Mouse (Mus musculus): ENCODE results near the gene Mybpc1. TPM values are rescaled to one million over a fixed set of nuclear protein-coding genes. Genes with fewer than 3 reads are reported as not detected.

Gene Mybpc1
- polyA plus RNA-seq, 1 experiment = not detected

- H3K36me3 ChIP-seq (ENCODE audit: control insufficient read depth, insufficient read depth, low read length) = no peaks in the 10 kb centered on the region
- no peaks in the 10 kb centered on the region for H3K27me3 ChIP-seq (ENCODE audit: control insufficient read depth, insufficient read depth, low read length)
- TF ChIP-seq CTCF (IDR thresholded peaks at IDR 0.05; ENCODE audit: extremely low read depth, insufficient read length, insufficient replicate concordance, low read depth, low read length) = no peak
- no peak for TF ChIP-seq POLR2A (IDR thresholded peaks at IDR 0.05; ENCODE audit: low read depth, low read length)
- H3K4me3 ChIP-seq (ENCODE audit: low read depth, low read length) = no peak overlapping the region
- H3K4me1 ChIP-seq (ENCODE audit: control insufficient read depth, insufficient read depth, insufficient read length, low read length) = no peaks in the 10 kb centered on the region
- no peak overlapping the region for H3K27ac ChIP-seq (ENCODE audit: insufficient read depth, low read depth, low read length)
- WGBS = 73% methylated on average over 5 of the region's 5 CpGs
Measured at GRCm38 (mm10) chr10:88572123-88572522, 32.8 kb downstream of the Mybpc1 start.

DNA sequence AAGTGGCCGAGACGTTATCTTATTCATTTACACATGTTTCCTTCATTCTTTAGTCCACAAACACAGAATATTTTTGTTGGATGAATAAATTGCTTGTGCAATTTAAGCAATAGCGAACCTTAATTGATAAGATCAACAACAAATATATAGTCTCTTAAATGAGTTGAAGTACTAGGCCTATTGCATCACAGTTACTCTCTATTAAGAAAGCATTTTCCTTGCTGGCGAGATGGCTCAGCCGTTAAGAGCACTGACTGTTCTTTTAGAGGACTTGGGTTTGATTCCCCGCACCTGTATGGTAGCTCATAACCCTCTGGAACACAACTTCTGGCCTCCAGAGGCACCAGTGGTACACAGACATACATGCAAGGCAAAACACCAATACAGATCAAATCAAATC, 47.9 kb downstream of the Mybpc1 start:
- no peaks in the 10 kb centered on the region for H3K36me3 ChIP-seq (ENCODE audit: control insufficient read depth, insufficient read depth, low read length)
- H3K4me3 ChIP-seq (ENCODE audit: low read depth, low read length) = no peak overlapping the region
- WGBS = 84% methylated on average over 6 of the region's 6 CpGs
- no peaks in the 10 kb centered on the region for H3K27me3 ChIP-seq (ENCODE audit: control insufficient read depth, insufficient read depth, low read length)
- H3K4me1 ChIP-seq (ENCODE audit: control insufficient read depth, insufficient read depth, insufficient read length, low read length) = no peaks in the 10 kb centered on the region
- TF ChIP-seq POLR2A (IDR thresholded peaks at IDR 0.05; ENCODE audit: low read depth, low read length) (no peak), CTCF (IDR thresholded peaks at IDR 0.05; ENCODE audit: extremely low read depth, insufficient read length, insufficient replicate concordance, low read depth, low read length) (no peak)
- no peak overlapping the region for H3K27ac ChIP-seq (ENCODE audit: insufficient read depth, low read depth, low read length)

- H3K4me1 ChIP-seq (ENCODE audit: control insufficient read depth, insufficient read depth, insufficient read length, low read length) = no peaks in the 10 kb centered on the region
- H3K27ac ChIP-seq (ENCODE audit: insufficient read depth, low read depth, low read length) = no peak overlapping the region
- H3K4me3 ChIP-seq (ENCODE audit: low read depth, low read length) = no peak overlapping the region
- WGBS = 97% methylated on average over 2 of the region's 2 CpGs
- no peaks in the 10 kb centered on the region for H3K27me3 ChIP-seq (ENCODE audit: control insufficient read depth, insufficient read depth, low read length)
- no peak; the same call in 1 of the 2 replicates for TF ChIP-seq CTCF (IDR thresholded peaks at IDR 0.05; ENCODE audit: extremely low read depth, insufficient read length, insufficient replicate concordance, low read depth, low read length)
- no peak for TF ChIP-seq POLR2A (IDR thresholded peaks at IDR 0.05; ENCODE audit: low read depth, low read length)
- no peaks in the 10 kb centered on the region for H3K36me3 ChIP-seq (ENCODE audit: control insufficient read depth, insufficient read depth, low read length)
Measured at GRCm38 (mm10) chr10:88552738-88553137, 52.2 kb downstream of the Mybpc1 start.

DNA sequence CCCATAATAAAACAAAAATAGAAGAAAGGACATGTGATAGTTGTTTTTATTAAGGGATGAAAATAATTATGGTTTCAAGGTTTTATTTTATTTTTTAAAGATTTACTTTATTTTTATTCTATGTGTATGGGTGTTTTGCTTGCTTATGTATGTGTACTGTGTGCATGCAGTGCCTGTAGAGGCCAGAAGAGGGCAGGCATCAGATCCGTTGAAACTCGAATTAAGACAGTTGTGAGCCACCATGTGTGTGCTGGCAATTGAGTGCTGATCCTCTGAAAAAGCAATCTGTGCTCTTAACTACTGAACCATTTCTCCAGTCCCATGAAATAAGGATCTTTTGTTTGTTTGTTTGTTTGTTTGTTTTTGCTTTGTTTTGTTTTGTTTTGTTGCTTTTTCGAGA, 54.7 kb downstream of the Mybpc1 start:
- WGBS = 88% methylated on average over 3 of the region's 3 CpGs
- H3K27ac ChIP-seq (ENCODE audit: insufficient read depth, low read depth, low read length) = no peak overlapping the region
- TF ChIP-seq CTCF (IDR thresholded peaks at IDR 0.05; ENCODE audit: extremely low read depth, insufficient read length, insufficient replicate concordance, low read depth, low read length) (no peak), POLR2A (IDR thresholded peaks at IDR 0.05; ENCODE audit: low read depth, low read length) (no peak)

GRCm38 (mm10) chr10:88547635-88548034, 57.3 kb downstream of the Mybpc1 start:
- Histone ChIP-seq H3K4me3 (ENCODE audit: low read depth, low read length) (no peak overlapping the region), H3K27ac (ENCODE audit: insufficient read depth, low read depth, low read length) (no peak overlapping the region), H3K36me3 (ENCODE audit: control insufficient read depth, insufficient read depth, low read length) (no peaks in the 10 kb centered on the region), H3K4me1 (ENCODE audit: control insufficient read depth, insufficient read depth, insufficient read length, low read length) (no peaks in the 10 kb centered on the region), H3K27me3 (ENCODE audit: control insufficient read depth, insufficient read depth, low read length) (no peaks in the 10 kb centered on the region)
- TF ChIP-seq POLR2A (IDR thresholded peaks at IDR 0.05; ENCODE audit: low read depth, low read length) = no peak
- no peak for TF ChIP-seq CTCF (IDR thresholded peaks at IDR 0.05; ENCODE audit: extremely low read depth, insufficient read length, insufficient replicate concordance, low read depth, low read length)
- 59% methylated on average over 2 of the region's 2 CpGs for WGBS

More for the DNA sequence above, 54.7 kb downstream of the Mybpc1 start:
- Histone ChIP-seq H3K4me1 (ENCODE audit: control insufficient read depth, insufficient read depth, insufficient read length, low read length) (no peaks in the 10 kb centered on the region), H3K36me3 (ENCODE audit: control insufficient read depth, insufficient read depth, low read length) (no peaks in the 10 kb centered on the region), H3K27me3 (ENCODE audit: control insufficient read depth, insufficient read depth, low read length) (no peaks in the 10 kb centered on the region), H3K4me3 (ENCODE audit: low read depth, low read length) (no peak overlapping the region)

DNA sequence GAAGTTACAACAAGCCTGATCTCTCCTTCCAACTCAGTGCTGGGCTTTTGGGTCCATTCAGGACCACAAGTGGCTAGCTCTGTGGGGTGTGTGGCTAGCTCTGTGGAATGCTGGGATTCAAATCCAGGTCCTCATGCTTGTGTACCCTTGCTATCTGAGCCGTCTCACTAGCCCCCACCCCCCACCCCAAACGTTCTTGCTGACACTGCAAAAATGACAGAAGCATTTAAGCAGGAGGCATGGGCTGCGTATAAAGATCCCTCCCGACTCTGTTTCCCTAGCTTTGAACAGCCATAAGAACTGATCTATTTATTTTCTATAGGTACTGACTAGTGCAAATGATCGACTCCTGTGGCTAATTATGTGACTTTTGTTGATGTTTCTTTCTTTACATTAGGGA, 74.3 kb downstream of the Mybpc1 start:
- H3K36me3 ChIP-seq (ENCODE audit: control insufficient read depth, insufficient read depth, low read length) = no peaks in the 10 kb centered on the region
- H3K4me1 ChIP-seq (ENCODE audit: control insufficient read depth, insufficient read depth, insufficient read length, low read length) = no peaks in the 10 kb centered on the region
- 62% methylated on average over 5 of the region's 5 CpGs for WGBS
- H3K27me3 ChIP-seq (ENCODE audit: control insufficient read depth, insufficient read depth, low read length) = no peaks in the 10 kb centered on the region
- no peak overlapping the region for H3K4me3 ChIP-seq (ENCODE audit: low read depth, low read length)
- no peak overlapping the region for H3K27ac ChIP-seq (ENCODE audit: insufficient read depth, low read depth, low read length)
- TF ChIP-seq POLR2A (IDR thresholded peaks at IDR 0.05; ENCODE audit: low read depth, low read length) = no peak
- no peak for TF ChIP-seq CTCF (IDR thresholded peaks at IDR 0.05; ENCODE audit: extremely low read depth, insufficient read length, insufficient replicate concordance, low read depth, low read length)

DNA sequence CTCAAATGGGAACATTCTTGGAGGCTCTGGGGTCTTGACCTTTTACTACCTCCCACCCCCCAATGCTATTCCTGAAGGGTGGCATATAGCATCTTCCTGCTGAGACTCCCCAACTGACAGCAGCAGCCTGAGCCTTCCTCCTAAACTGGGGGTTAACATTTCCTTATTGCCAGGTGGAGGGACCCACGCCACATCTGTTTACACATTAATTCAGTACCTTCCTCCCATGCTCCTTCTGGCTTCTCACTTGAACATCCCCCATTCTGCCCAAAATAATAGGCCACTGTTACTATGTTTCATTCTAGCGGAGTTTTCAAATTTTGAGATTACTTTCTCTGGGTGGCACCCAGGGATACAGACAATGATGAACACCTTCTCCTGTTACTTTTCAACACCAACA, 80.9 kb downstream of the Mybpc1 start:
- Histone ChIP-seq H3K27ac (ENCODE audit: insufficient read depth, low read depth, low read length) (no peak overlapping the region), H3K4me1 (ENCODE audit: control insufficient read depth, insufficient read depth, insufficient read length, low read length) (no peaks in the 10 kb centered on the region), H3K4me3 (ENCODE audit: low read depth, low read length) (no peak overlapping the region), H3K27me3 (ENCODE audit: control insufficient read depth, insufficient read depth, low read length) (no peaks in the 10 kb centered on the region), H3K36me3 (ENCODE audit: control insufficient read depth, insufficient read depth, low read length) (no peaks in the 10 kb centered on the region)
- TF ChIP-seq CTCF (IDR thresholded peaks at IDR 0.05; ENCODE audit: extremely low read depth, insufficient read length, insufficient replicate concordance, low read depth, low read length) (no peak), POLR2A (IDR thresholded peaks at IDR 0.05; ENCODE audit: low read depth, low read length) (no peak)
- 70% methylated on average over 2 of the region's 2 CpGs for whole genome bisulfite sequencing

- TF ChIP-seq CTCF (IDR thresholded peaks at IDR 0.05; ENCODE audit: extremely low read depth, insufficient read length, insufficient replicate concordance, low read depth, low read length) = no peak
- no peak for TF ChIP-seq POLR2A (IDR thresholded peaks at IDR 0.05; ENCODE audit: low read depth, low read length)
- no peak overlapping the region for H3K27ac ChIP-seq (ENCODE audit: insufficient read depth, low read depth, low read length)
Measured at GRCm38 (mm10) chr10:88523212-88523611, 81.7 kb downstream of the Mybpc1 start.

More at GRCm38 (mm10) chr10:88523212-88523611, 81.7 kb downstream of the Mybpc1 start:
- Histone ChIP-seq H3K4me3 (ENCODE audit: low read depth, low read length) (no peak overlapping the region), H3K27me3 (ENCODE audit: control insufficient read depth, insufficient read depth, low read length) (no peaks in the 10 kb centered on the region), H3K36me3 (ENCODE audit: control insufficient read depth, insufficient read depth, low read length) (no peaks in the 10 kb centered on the region), H3K4me1 (ENCODE audit: control insufficient read depth, insufficient read depth, insufficient read length, low read length) (no peaks in the 10 kb centered on the region)
- WGBS = 55% methylated on average over 1 of the region's 1 CpGs

Data from small intestine, adult 2 months (tissue).